8 mouse cellular contexts compared by ENCODE assay signal in genomic region chr12:84970428-84971096, GRCm38 (mm10). TPM values are rescaled to one million over a fixed set of nuclear protein-coding genes. Genes with fewer than 3 reads are reported as not detected.
A peak's percentile ranks its signal among the peaks of the same experiment; 100 is the strongest.
DNase-seq lines count a peak whose midpoint lies in the region; ATAC-seq lines count a peak whose summit lies in the region.

Gene Fcf1 (plus strand): TSS chr12:84970897.
Gene Arel1 (minus strand): TSS chr12:84970900.

- peak; percentile 77 for ATAC-seq in inflammation-experienced regulatory T-cells, adult 6 months
- peak; percentile 89 for ATAC-seq in megakaryocyte-erythroid progenitor cell, adult 5-6 weeks (replicated peaks; ENCODE audit: low FRiP score, low TSS enrichment, poor library complexity, severe bottlenecking)

- DNase-seq in adipocyte (ENCODE audit: low spot score): peak; percentile 91
- DNase-seq in embryo, embryonic 10 days (ENCODE audit: low spot score): peak; percentile 97
- DNase-seq in gastrocnemius, postnatal 14 days: peak; percentile 87
- DNase-seq in left cerebral cortex, postnatal 10 days (ENCODE audit: extremely low spot score in 1 of 2, low spot score in 2 of 2): peak; percentile 81 to 91
- peak; percentile 91 for DNase-seq in right cerebral cortex, postnatal 25 days
- peak; percentile 78 to 87 for DNase-seq in urinary bladder, postnatal 4 days (ENCODE audit: low spot score in 2 of 2)

- intact Hi-C loops in gastrocnemius, postnatal 14 days (cut with DNase I; ENCODE audit: low total_unique reads): no loop called here
- intact Hi-C loops in left cerebral cortex, postnatal 10 days (cut with DNase I): no loop called here

RNA-seq across cellular contexts. Expression of gene Fcf1, which starts in this region (rescaled TPM):
- total RNA-seq in gastrocnemius, postnatal 14 days (2021): 10 to 100 TPM; 25.2 to 25.3 TPM
- 100 to 1,000 TPM; 194 to 216 (median 195) TPM for polyA plus RNA-seq in inflammation-experienced regulatory T-cells, adult 6 months (2017; shearing (Covaris generic))
- total RNA-seq in left cerebral cortex, postnatal 10 days (2021): 10 to 100 TPM; 33.3 to 34.0 TPM
- 234 and 237 TPM in 2 replicates for total RNA-seq in megakaryocyte-erythroid progenitor cell, adult 5-6 weeks (2014; fragmentation: Nextera tagmentation)
- total RNA-seq in megakaryocyte-erythroid progenitor cell, adult 5-6 weeks (2017): 147 and 211 TPM in 2 replicates

RNA-seq across cellular contexts. Expression of gene Arel1, which starts in this region (rescaled TPM):
- total RNA-seq in gastrocnemius, postnatal 14 days (2021): 10 to 100 TPM; 15.7 to 17.4 TPM
- polyA plus RNA-seq in inflammation-experienced regulatory T-cells, adult 6 months (2017; shearing (Covaris generic)): 10 to 100 TPM; 21.6 to 31.4 (median 28.6) TPM
- total RNA-seq in left cerebral cortex, postnatal 10 days (2021): 100 to 1,000 TPM; 104 to 112 TPM
- 39.2 and 51.6 TPM in 2 replicates for total RNA-seq in megakaryocyte-erythroid progenitor cell, adult 5-6 weeks (2014; fragmentation: Nextera tagmentation)
- 38.8 and 48.6 TPM in 2 replicates for total RNA-seq in megakaryocyte-erythroid progenitor cell, adult 5-6 weeks (2017)

Comparison
In these comparisons a context has a peak if more than half of its experiments do, and no peak if none do; other contexts are left out.
1. Peak in every context shown above with its lines: DNase-seq and ATAC-seq.
2. RNA of gene Fcf1 (total RNA-seq): 147 to 237 TPM in megakaryocyte-erythroid progenitor cell, adult 5-6 weeks; 33.3 to 34.0 TPM in left cerebral cortex, postnatal 10 days and 25.2 to 25.3 TPM in gastrocnemius, postnatal 14 days; every median in the first group is over 4 times any median in the second.